9 mouse cellular contexts compared by ENCODE assay signal in genomic region chr9:102726811-102727210, GRCm38 (mm10). TPM values are rescaled to one million over a fixed set of nuclear protein-coding genes. Genes with fewer than 3 reads are reported as not detected.
DNase-seq lines count a peak whose midpoint lies in the region; ATAC-seq and TF ChIP-seq lines count a peak whose summit lies in the region.
"Had no signal": no experiment of that assay in that cellular context is flagged by ENCODE, and none has a peak within 500 bp of the region (broad histone marks: within the 10 kb centered on the region; RNA-seq: fewer than 3 reads in every experiment).

No protein-coding gene starts in this region.

- 60% methylated on average over 3 of the region's 3 CpGs for WGBS in neural tube, embryonic 14.5 days

- intact Hi-C loops in left cerebral cortex, postnatal 25 days (cut with DNase I) = loop anchor here (2.0 kb wide), 1 partner anchor 52 kb away; no protein-coding TSS in a partner anchor

- H3K27ac ChIP-seq in embryonic fibroblast, embryonic 13.5 days (ENCODE audit: insufficient read depth, low read length) = peak overlapping the region; percentile 88
- H3K27ac ChIP-seq in neural tube, embryonic 14.5 days (ENCODE audit: low read depth, low read length) = peak overlapping the region; percentile 62
- H3K27ac ChIP-seq: liver, embryonic 14.5 days had no signal

- peaks cover 85% of the 10 kb centered on the region for H3K36me3 ChIP-seq in neural tube, embryonic 14.5 days (ENCODE audit: control insufficient read depth, insufficient read depth, low read length)

- TF ChIP-seq CTCF in embryonic fibroblast, embryonic 13.5 days (IDR thresholded peaks at IDR 0.05; ENCODE audit: borderline replicate concordance, insufficient read depth, low read length) = no peak

- no peak for TF ChIP-seq POLR2A in embryonic fibroblast, embryonic 13.5 days (IDR thresholded peaks at IDR 0.05; ENCODE audit: low read depth, low read length)

- no peak for ATAC-seq in neural tube, embryonic 14.5 days (ENCODE audit: low read depth)

- no peaks in the 10 kb centered on the region for H3K27me3 ChIP-seq in neural tube, embryonic 14.5 days (ENCODE audit: control insufficient read depth, insufficient read depth, low read length)

- H3K9ac ChIP-seq in neural tube, embryonic 14.5 days (replicated peaks; ENCODE audit: low read depth, low read length) = no peak overlapping the region
- H3K9ac ChIP-seq: liver, embryonic 14.5 days had no signal

- H3K4me1 ChIP-seq in embryonic fibroblast, embryonic 13.5 days (ENCODE audit: control insufficient read depth, insufficient read depth, low read length) = peaks cover 43% of the 10 kb centered on the region
- H3K4me1 ChIP-seq in neural tube, embryonic 14.5 days (ENCODE audit: control insufficient read depth, insufficient read depth, low read length) = peaks cover 42% of the 10 kb centered on the region

- peak; percentile 44 for DNase-seq in kidney, adult 11 months
- no peak for DNase-seq in kidney, adult 9 months
- DNase-seq in kidney, postnatal 10 days = peak; percentile 27
- DNase-seq in left cerebral cortex, postnatal 25 days (ENCODE audit: low spot score in 2 of 2) = no peak
- DNase-seq in frontal cortex, adult 2 months (ENCODE audit: extremely low spot score in 1 of 2, low spot score in 1 of 2) = no peak
- DNase-seq in layer of hippocampus, adult 9-10 months (ENCODE audit: low spot score) = no peak

- H3K4me2 ChIP-seq in neural tube, embryonic 14.5 days (ENCODE audit: low read depth, low read length) = peak overlapping the region; percentile 22; the same call in 1 of the 2 replicates

- H3K4me3 ChIP-seq in embryonic fibroblast, embryonic 13.5 days (ENCODE audit: insufficient read depth, low read length) = no peak overlapping the region
- H3K4me3 ChIP-seq in neural tube, embryonic 14.5 days (ENCODE audit: low read depth, low read length) = no peak overlapping the region

- no peaks in the 10 kb centered on the region for H3K9me3 ChIP-seq in neural tube, embryonic 14.5 days (ENCODE audit: control insufficient read depth, low read length)

RNA-seq across cellular contexts. Expression of gene Amotl2, which starts 10.3 kb away (rescaled TPM):
- 135 and 188 TPM in 2 replicates for polyA plus RNA-seq in embryonic fibroblast, embryonic 13.5 days (2011; ENCODE audit: insufficient read length, low read depth, missing spikeins)
- 37.7 and 58.9 TPM in 2 replicates for polyA plus RNA-seq in neural tube, embryonic 14.5 days (2014; fragmentation: Nextera tagmentation; extraction: Ambion mirVana)
- 10 to 100 TPM; 18.7 to 18.8 TPM for total RNA-seq in left cerebral cortex, postnatal 25 days (2021)
- 13.9 and 14.1 TPM in 2 replicates for polyA plus RNA-seq in frontal cortex, adult 2 months (2012; rRNA removed)

Comparison
In these comparisons a context has a peak if more than half of its experiments do, and no peak if none do; other contexts are left out.
1. DNase-seq: peak in kidney, adult 11 months (single experiment) and kidney, postnatal 10 days (single experiment); none in kidney, adult 9 months (single experiment), left cerebral cortex, postnatal 25 days (0 of 2), frontal cortex, adult 2 months (0 of 2) and layer of hippocampus, adult 9-10 months (single experiment).